Mouse (Mus musculus) liver, postnatal 0 days (tissue): ENCODE measurements around the gene Hic1.

Experiments used
- CTCF ChIP-seq: sonication (generic); IDR thresholded peaks from 2 replicates; pipeline ENCODE4 v1.5.1; 2016; ENCODE audit warnings: antibody characterized with exemption, low read depth
- EP300 ChIP-seq: IDR thresholded peaks from 2 replicates; pipeline ENCODE4 v1.6.1; 2016; ENCODE audit warnings: antibody characterized with exemption, low read depth, mild to moderate bottlenecking

- TF ChIP-seq CTCF (peak; percentile 94), EP300 (no peak)
These were observed 9.4 kb upstream of the Hic1 start, which contains the start of gene Ovca2 for GRCm38 (mm10) chr11:75178672-75179208.
